Mouse (Mus musculus) stomach, postnatal 0 days (tissue): ENCODE results near the gene Camkmt.

Experiments used
- CTCF ChIP-seq: IDR thresholded peaks from 2 replicates; pipeline ENCODE4 v1.5.1; 2016; ENCODE audit warnings: antibody characterized with exemption, low read depth, mild to moderate bottlenecking, moderate library complexity
- EP300 ChIP-seq: optimal IDR thresholded peaks from 2 replicates; pipeline ENCODE3; 2016; ENCODE audit warnings: antibody characterized with exemption

GRCm38 (mm10) chr17:85379101-85379500, 288.7 kb downstream of the Camkmt start:
- no peak for TF ChIP-seq EP300
- TF ChIP-seq CTCF: no peak
